Mouse (Mus musculus) CH12.LX (cell line): ENCODE measurements around the gene Polh. TPM values are rescaled to one million over a fixed set of nuclear protein-coding genes. Genes with fewer than 3 reads are reported as not detected.

Experiments used
- DNase-seq: peaks from one replicate; pipeline ENCODE4 v3.0.0-alpha.2; 2013; ENCODE audit errors: extremely low read depth
- H3K27ac ChIP-seq: 2 replicates; pipeline ENCODE4 v1.5.1; 2012; ENCODE audit warnings: low read depth, mild to moderate bottlenecking, control low read depth, moderate library complexity; ENCODE audit not compliant: insufficient read depth
- H3K27me3 ChIP-seq: replicated peaks from 2 replicates; pipeline ENCODE3; 2012; ENCODE audit warnings: inconsistent platforms
- H3K36me3 ChIP-seq, 2 experiments: replicated peaks in 1 of 2; 2 replicates each; pipeline versions ENCODE3 to v1.6.1; 2012; ENCODE audit warnings: inconsistent platforms in 1 of 2, low read length in 1 of 2, mild to moderate bottlenecking in 1 of 2, mixed read lengths in 1 of 2, moderate library complexity in 1 of 2; ENCODE audit not compliant: control insufficient read depth in 1 of 2, insufficient read depth in 1 of 2
- H3K4me1 ChIP-seq, 2 experiments: 2 replicates each; pipeline ENCODE4 v1.6.1; 2012; ENCODE audit warnings: inconsistent platforms in 1 of 2, moderate library complexity in 1 of 2; ENCODE audit not compliant: insufficient read depth in 2 of 2, control insufficient read depth in 1 of 2
- H3K4me2 ChIP-seq: 2 replicates; pipeline ENCODE4 v1.6.1; 2012; ENCODE audit warnings: low read depth, mild to moderate bottlenecking, control low read depth; ENCODE audit not compliant: poor library complexity, insufficient read depth, severe bottlenecking
- H3K4me3 ChIP-seq, 3 experiments: fragments of 150-350 bp in 1 of 3; sonication (generic) in 1 of 3; replicated peaks in 1 of 3; 2 replicates each; pipeline versions ENCODE3 to v1.5.1; 2011 to 2012; ENCODE audit warnings: low read depth in 2 of 3, low read length in 2 of 3, mild to moderate bottlenecking in 2 of 3, moderate library complexity in 2 of 3, control low read depth in 1 of 3, improper control_type of control experiment in 1 of 3, inconsistent platforms in 1 of 3, mixed read lengths in 1 of 3; ENCODE audit not compliant: poor library complexity in 1 of 3
- H3K79me2 ChIP-seq: replicated peaks from 2 replicates; pipeline ENCODE4 v1.6.1; 2012; ENCODE audit warnings: mild to moderate bottlenecking, moderate library complexity; ENCODE audit not compliant: control insufficient read depth, poor library complexity, insufficient read depth, severe bottlenecking; ENCODE audit errors: extremely low read depth
- H3K9ac ChIP-seq: 2 replicates; pipeline ENCODE4 v1.6.1; 2012; ENCODE audit warnings: low read depth, mild to moderate bottlenecking, control low read depth, moderate library complexity; ENCODE audit not compliant: insufficient read depth
- H3K9me3 ChIP-seq: replicated peaks from 2 replicates; pipeline ENCODE3; 2012; ENCODE audit warnings: low read length, inconsistent platforms, mixed read lengths
- BHLHE40 ChIP-seq: IDR thresholded peaks from 2 replicates; pipeline ENCODE4 v1.6.1; 2011; ENCODE audit warnings: mild to moderate bottlenecking, low read depth, low read length, improper control_type of control experiment
- CHD1 ChIP-seq: IDR thresholded peaks from 2 replicates; pipeline ENCODE4 v1.6.1; 2012; ENCODE audit warnings: low read depth, low read length, improper control_type of control experiment, inconsistent platforms
- CTCF ChIP-seq, 2 experiments: IDR thresholded peaks in 1 of 2; conservative IDR thresholded peaks in 1 of 2; 2 replicates each; pipeline ENCODE4 v1.5.1; 2011 to 2012; ENCODE audit warnings: low read depth in 2 of 2, low read length in 2 of 2, improper control_type of control experiment in 1 of 2, inconsistent platforms in 1 of 2, mild to moderate bottlenecking in 1 of 2, moderate library complexity in 1 of 2
- ELF1 ChIP-seq: IDR thresholded peaks from 2 replicates; pipeline ENCODE4 v1.6.1; 2014; ENCODE audit warnings: low read depth, mild to moderate bottlenecking, inconsistent platforms, low read length, improper control_type of control experiment
- EP300 ChIP-seq: IDR thresholded peaks from 2 replicates; pipeline ENCODE4 v1.6.1; 2011; ENCODE audit warnings: low read length, improper control_type of control experiment
- ETS1 ChIP-seq: conservative IDR thresholded peaks from 2 replicates; pipeline ENCODE4 v1.6.1; 2012; ENCODE audit warnings: low read depth, mild to moderate bottlenecking, inconsistent platforms, low read length, improper control_type of control experiment, moderate library complexity
- GABPA ChIP-seq: IDR thresholded peaks from 2 replicates; pipeline ENCODE4 v1.6.1; 2012; ENCODE audit warnings: low read depth, low read length, improper control_type of control experiment, inconsistent platforms; ENCODE audit not compliant: insufficient replicate concordance
- JUN ChIP-seq: IDR thresholded peaks from 2 replicates; pipeline ENCODE4 v1.6.1; 2011; ENCODE audit warnings: low read depth, mild to moderate bottlenecking, low read length, improper control_type of control experiment, moderate library complexity; ENCODE audit not compliant: insufficient read depth
- KAT2A ChIP-seq: IDR thresholded peaks from 2 replicates; pipeline ENCODE4 v1.6.1; 2012; ENCODE audit warnings: low read length, improper control_type of control experiment, inconsistent platforms; ENCODE audit not compliant: insufficient replicate concordance
- MAFK ChIP-seq: IDR thresholded peaks from 2 replicates; pipeline ENCODE4 v1.6.1; 2011; ENCODE audit warnings: low read length, improper control_type of control experiment; ENCODE audit not compliant: insufficient replicate concordance
- MAX ChIP-seq: IDR thresholded peaks from 2 replicates; pipeline ENCODE4 v1.6.1; 2011; ENCODE audit warnings: low read length, improper control_type of control experiment
- MAZ ChIP-seq: IDR thresholded peaks from 2 replicates; pipeline ENCODE4 v1.6.1; 2012; ENCODE audit warnings: low read depth, mild to moderate bottlenecking, inconsistent platforms, low read length, improper control_type of control experiment, moderate library complexity
- MEF2A ChIP-seq: IDR thresholded peaks from 2 replicates; pipeline ENCODE4 v1.6.1; 2014; ENCODE audit warnings: low read depth, mild to moderate bottlenecking, inconsistent platforms, low read length, improper control_type of control experiment, borderline replicate concordance
- MYC ChIP-seq: IDR thresholded peaks from 2 replicates; pipeline ENCODE4 v1.6.1; 2011; ENCODE audit warnings: low read depth, mild to moderate bottlenecking, improper control_type of control experiment, low read length
- NELFE ChIP-seq: IDR thresholded peaks from 2 replicates; pipeline ENCODE4 v1.6.1; 2011; ENCODE audit warnings: low read depth, low read length, improper control_type of control experiment
- NRF1 ChIP-seq: IDR thresholded peaks from 2 replicates; pipeline ENCODE4 v1.6.1; 2014; ENCODE audit warnings: low read depth, mild to moderate bottlenecking, inconsistent platforms, low read length, improper control_type of control experiment, moderate library complexity
- PAX5 ChIP-seq: IDR thresholded peaks from 2 replicates; pipeline ENCODE4 v1.6.1; 2012; ENCODE audit warnings: low read length, inconsistent platforms, mixed read lengths
- POLR2A ChIP-seq: IDR thresholded peaks from 2 replicates; pipeline ENCODE4 v1.6.1; 2011; ENCODE audit warnings: low read depth, mild to moderate bottlenecking, improper control_type of control experiment, low read length
- RAD21 ChIP-seq: IDR thresholded peaks from 2 replicates; pipeline ENCODE4 v1.6.1; 2011; ENCODE audit warnings: low read depth, mild to moderate bottlenecking, low read length, improper control_type of control experiment, moderate library complexity
- SIN3A ChIP-seq: IDR thresholded peaks from 2 replicates; pipeline ENCODE4 v1.6.1; 2012; ENCODE audit warnings: low read length, improper control_type of control experiment, inconsistent platforms
- SMC3 ChIP-seq: IDR thresholded peaks from 2 replicates; pipeline ENCODE4 v1.6.1; 2011; ENCODE audit warnings: low read depth, low read length, improper control_type of control experiment
- TBP ChIP-seq: conservative IDR thresholded peaks from 2 replicates; pipeline ENCODE4 v1.6.1; 2011; ENCODE audit warnings: low read depth, low read length, improper control_type of control experiment
- USF1 ChIP-seq: IDR thresholded peaks from 2 replicates; pipeline ENCODE4 v1.6.1; 2014; ENCODE audit warnings: low read depth, mild to moderate bottlenecking, inconsistent platforms, low read length, improper control_type of control experiment
- USF2 ChIP-seq: conservative IDR thresholded peaks from 2 replicates; pipeline ENCODE4 v1.6.1; 2011; ENCODE audit warnings: low read depth, low read length, improper control_type of control experiment
- ZC3H11A ChIP-seq: IDR thresholded peaks from 2 replicates; pipeline ENCODE4 v1.6.1; 2012; ENCODE audit warnings: low read depth, mild to moderate bottlenecking, inconsistent platforms, low read length, improper control_type of control experiment
- ZKSCAN1 ChIP-seq: IDR thresholded peaks from 2 replicates; pipeline ENCODE4 v1.6.1; 2012; ENCODE audit warnings: low read depth, inconsistent platforms, low read length, improper control_type of control experiment, borderline replicate concordance
- ZNF384 ChIP-seq: IDR thresholded peaks from 2 replicates; pipeline ENCODE4 v1.6.1; 2012; ENCODE audit warnings: low read depth, low read length, improper control_type of control experiment, inconsistent platforms
- dilution Hi-C: fragments of 300-500 bp; cut with MboI; formaldehyde crosslinking; loops from 2 replicates; pipeline ENCODE4 v1.14.3; 2020; ENCODE audit warnings: low sequenced_read_pairs; ENCODE audit not compliant: extremely low pct_unique_long_range_greater_than_20kb, extremely low pct_ligation_motif_present
- in situ Hi-C: fragments of 300-500 bp; cut with MboI; formaldehyde crosslinking; loops from 3 replicates; pipeline ENCODE4 v1.14.3; 2019; ENCODE audit warnings: low sequenced_read_pairs, low pct_ligation_motif_present, low pct_unique_long_range_greater_than_20kb, mixed read lengths
- polyA plus RNA-seq: library from polyadenylated mRNA; unstranded; fragments of >175 nt; gene quantifications from 2 replicates; pipeline ENCODE4 v1.2.1, GENCODE M21; 2012; ENCODE audit warnings: low read depth; ENCODE audit not compliant: insufficient read length
- total RNA-seq, 2 experiments: library from RNA; depleted of rRNA; stranded (reverse); fragments of 300-350 nt in 1 of 2; fragments of >200 nt in 1 of 2; gene quantifications; 2 replicates each; pipeline ENCODE4 v1.2.3; 2012 to 2014

Gene Polh
- total and polyA plus RNA-seq, 3 experiments = 23.1 to 40.4 (median 36.0) TPM

DNA sequence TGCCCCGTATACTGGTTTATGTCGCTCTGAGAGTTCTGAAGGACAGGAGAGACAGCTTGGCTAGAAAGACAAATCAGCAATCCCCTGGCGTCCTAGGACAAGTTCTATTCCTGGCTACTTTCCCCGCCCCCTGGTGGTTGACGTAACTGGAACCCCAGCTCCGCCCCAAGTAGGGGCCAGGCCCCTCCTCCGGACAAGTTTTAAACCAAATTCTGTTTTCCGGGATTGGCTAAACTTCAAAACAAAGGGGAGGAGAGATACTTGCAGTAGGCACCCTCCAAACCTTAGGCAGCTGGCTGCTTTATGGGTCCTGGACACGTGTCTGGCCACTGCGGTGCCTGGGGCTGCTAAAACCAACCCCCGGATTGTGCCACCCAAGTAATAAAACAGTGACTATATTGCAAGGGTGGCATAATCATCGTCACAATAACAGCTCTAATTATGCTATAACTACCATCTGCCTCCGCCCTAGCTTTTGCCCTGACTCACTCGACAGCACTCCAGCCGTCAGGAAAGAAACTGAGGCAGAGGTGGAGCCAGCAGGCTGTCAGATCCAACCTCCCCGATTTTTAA is 42.3 kb downstream of the Polh start (continued):
- no peak for TF ChIP-seq ZNF384
- no peak for TF ChIP-seq JUN
- no peak for TF ChIP-seq GABPA
- peak; percentile 71 for TF ChIP-seq NELFE
- peak; percentile 17; the same call in 1 of the 2 replicates for TF ChIP-seq BHLHE40
- peak; percentile 26; the same call in 1 of the 2 replicates for TF ChIP-seq NRF1
- 0 out of 2 replicates have a peak, but pooled peaks have one; percentile 38 for TF ChIP-seq KAT2A
- TF ChIP-seq USF1 = no peak
- TF ChIP-seq ETS1 = no peak; the same call in 1 of the 2 replicates
- TF ChIP-seq SIN3A = peak; percentile 76
- TF ChIP-seq MYC = peak; percentile 72
- no peak for TF ChIP-seq RAD21
- TF ChIP-seq POLR2A = peak; percentile 74
- TF ChIP-seq PAX5 = no peak

- dilution Hi-C loops (no loop called here), in situ Hi-C loops (no loop called here)
- Histone ChIP-seq H3K4me3 (no peak overlapping the region), H3K79me2 (peaks cover 15% of the 10 kb centered on the region), H3K27me3 (no peaks in the 10 kb centered on the region), H3K4me2 (peak overlapping the region; percentile 83), H3K27ac (no peak overlapping the region), H3K36me3 (peaks cover 4 to 5% of the 10 kb centered on the region in 2 experiments), H3K9me3 (no peaks in the 10 kb centered on the region), H3K9ac (peak overlapping the region; percentile 50; the same call in 1 of the 2 replicates), H3K4me1 (peaks cover 6 to 37% of the 10 kb centered on the region in 2 experiments)
- no peak for DNase-seq
- TF ChIP-seq TBP (0 out of 2 replicates have a peak, but pooled peaks have one; percentile 18), NRF1 (no peak)
Measured at GRCm38 (mm10) chr17:46159236-46159635, 43.2 kb downstream of the Polh start.

DNA sequence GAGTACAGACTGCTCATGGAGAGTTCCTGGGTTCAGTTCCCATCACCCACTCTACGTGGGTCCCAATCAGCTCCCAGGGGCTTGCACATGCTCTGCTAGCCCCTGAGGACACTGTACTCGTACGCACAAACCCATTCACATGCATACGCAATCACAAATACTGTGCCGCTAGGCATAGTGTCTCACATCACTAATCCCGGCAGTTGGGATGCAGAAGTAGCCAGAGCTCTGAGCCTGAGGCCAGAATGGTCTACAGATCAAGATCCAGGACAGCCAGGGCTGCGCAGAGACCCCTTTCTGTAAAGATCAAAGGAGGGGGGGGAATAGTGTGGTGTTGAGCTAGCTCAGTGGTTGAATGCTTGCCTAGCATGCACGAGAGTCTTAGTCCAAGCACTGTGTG is 45.3 kb downstream of the Polh start:
- TF ChIP-seq POLR2A = no peak
- TF ChIP-seq ZC3H11A = no peak
- TF ChIP-seq USF2 = no peak
- no peak for TF ChIP-seq BHLHE40
- TF ChIP-seq EP300 = no peak
- TF ChIP-seq ETS1 = no peak
- TF ChIP-seq ELF1 = no peak
- no peak for TF ChIP-seq CHD1
- TF ChIP-seq GABPA = no peak
- no peak for TF ChIP-seq MAX
- TF ChIP-seq NELFE = no peak
- TF ChIP-seq MAFK = no peak
- no peak for TF ChIP-seq TBP
- TF ChIP-seq MEF2A = no peak
- no peak for TF ChIP-seq ZKSCAN1
- no peak for TF ChIP-seq MAZ
- no peak for TF ChIP-seq SMC3
- TF ChIP-seq CTCF (conservative IDR thresholded peaks at IDR 0.05 in 1 of 2, IDR thresholded peaks at IDR 0.05 in 1 of 2; ENCODE audit: low read depth in 2 of 2, low read length in 2 of 2) = no peak
- H3K9ac ChIP-seq = no peak overlapping the region
- H3K27ac ChIP-seq = no peak overlapping the region
- H3K36me3 ChIP-seq = no peaks in the 10 kb centered on the region
- no peak overlapping the region for H3K4me3 ChIP-seq
- H3K27me3 ChIP-seq = no peaks in the 10 kb centered on the region
- no peak overlapping the region for H3K4me2 ChIP-seq
- peaks cover 3 to 30% of the 10 kb centered on the region in 2 experiments; a peak in 3 of 4 replicates for H3K4me1 ChIP-seq
- dilution Hi-C loops (no loop called here), in situ Hi-C loops (no loop called here)
- peaks cover 20% of the 10 kb centered on the region for H3K79me2 ChIP-seq
- H3K9me3 ChIP-seq = no peaks in the 10 kb centered on the region
- DNase-seq = no peak
